Mouse (Mus musculus) forebrain, embryonic 14.5 days (tissue): Measurements from ENCODE around the gene Glis1. TPM values are rescaled to one million over a fixed set of nuclear protein-coding genes. Genes with fewer than 3 reads are reported as not detected.
"Not testable (repeated sequence)": the region's sequence is repeated elsewhere in the genome, so short reads cannot be mapped to it uniquely, and the experiment has no call there.

Experiments used
- ATAC-seq: fragments of 200-750 bp; cut with Nextera tagmentation; 2 replicates; pipeline ENCODE4 v1.8.0; 2017; ENCODE audit warnings: mild to moderate bottlenecking, moderate library complexity
- DNase-seq: peaks from one replicate; pipeline ENCODE4 v3.0.0-alpha.2; 2015; ENCODE audit warnings: low spot score
- H3K27ac ChIP-seq: fragments of 300-500 bp; sonication (generic); 2 replicates; pipeline ENCODE4 v1.5.1; 2014; ENCODE audit warnings: low read depth, mild to moderate bottlenecking, control low read depth, low read length, moderate library complexity
- H3K27me3 ChIP-seq: fragments of 300-500 bp; sonication (generic); replicated peaks from 2 replicates; pipeline ENCODE4 v1.6.1; 2014; ENCODE audit warnings: low read length, control low read depth, mixed read lengths; ENCODE audit not compliant: control insufficient read depth, insufficient read depth
- H3K36me3 ChIP-seq: fragments of 300-500 bp; sonication (generic); 2 replicates; pipeline ENCODE4 v1.6.1; 2014; ENCODE audit warnings: low read length, control low read depth; ENCODE audit not compliant: control insufficient read depth, insufficient read depth
- H3K4me1 ChIP-seq: fragments of 300-500 bp; sonication (generic); 2 replicates; pipeline ENCODE4 v1.6.1; 2014; ENCODE audit warnings: antibody characterized with exemption, low read length, control low read depth; ENCODE audit not compliant: control insufficient read depth, insufficient read depth
- H3K4me2 ChIP-seq: fragments of 300-500 bp; sonication (generic); 2 replicates; pipeline ENCODE4 v1.6.1; 2014; ENCODE audit warnings: mild to moderate bottlenecking, control low read depth, low read length
- H3K4me3 ChIP-seq: fragments of 300-500 bp; sonication (generic); 2 replicates; pipeline ENCODE4 v1.5.1; 2014; ENCODE audit warnings: low read depth, low read length, control low read depth
- H3K9ac ChIP-seq: fragments of 300-500 bp; sonication (generic); 2 replicates; pipeline ENCODE4 v1.6.1; 2014; ENCODE audit warnings: mild to moderate bottlenecking, low read length, control low read depth, moderate library complexity
- H3K9me3 ChIP-seq: fragments of 300-500 bp; sonication (generic); replicated peaks from 2 replicates; pipeline ENCODE4 v1.6.1; 2016; ENCODE audit warnings: low read length, control low read depth, mixed read lengths; ENCODE audit not compliant: control insufficient read depth
- WGBS: fragments of 180-500 bp; shearing (Covaris S2); extraction: QIAGEN DNeasy Blood & Tissue Kit; methylation state at CpG from one replicate; pipeline ENCODE4 v1.1.7; 2014; 5-methylcytosine and 5-hydroxymethylcytosine counted together
- polyA plus RNA-seq: library from polyadenylated mRNA; unstranded; fragments of >200 nt; fragmentation: Nextera tagmentation; extraction: Ambion mirVana; gene quantifications from 2 replicates; pipeline ENCODE4 v1.2.1, GENCODE M21; 2014

Gene Glis1
- polyA plus RNA-seq, 1 experiment from 2014 or later: 0.27 TPM

GRCm38 (mm10) chr4:107589046-107589445 lies 154.7 kb downstream of the Glis1 start:
- Histone ChIP-seq H3K9ac (no peak overlapping the region), H3K4me1 (no peaks in the 10 kb centered on the region), H3K4me3 (no peak overlapping the region), H3K9me3 (no peaks in the 10 kb centered on the region), H3K27ac (no peak overlapping the region), H3K36me3 (no peaks in the 10 kb centered on the region), H3K27me3 (no peaks in the 10 kb centered on the region), H3K4me2 (no peak overlapping the region)
- WGBS: 85% methylated on average over 8 of the region's 8 CpGs
- ATAC-seq (no peak), DNase-seq (no peak)

- H3K9me3 ChIP-seq: no peaks in the 10 kb centered on the region
- no peaks in the 10 kb centered on the region for H3K36me3 ChIP-seq
- no peak overlapping the region for H3K4me3 ChIP-seq
- peak; percentile 49 for DNase-seq
- H3K27me3 ChIP-seq: no peaks in the 10 kb centered on the region
- ATAC-seq: no peak
- H3K27ac ChIP-seq: peak overlapping the region; percentile 14; the same call in 1 of the 2 replicates
- H3K9ac ChIP-seq: peak overlapping the region; percentile 13; the same call in 1 of the 2 replicates
- WGBS: 43% methylated on average over 14 of the region's 14 CpGs
- H3K4me1 ChIP-seq: no peaks in the 10 kb centered on the region
- no peak overlapping the region for H3K4me2 ChIP-seq
Measured at GRCm38 (mm10) chr4:107590805-107591534, 156.6 kb downstream of the Glis1 start.

GRCm38 (mm10) chr4:107593426-107593825 lies 159.0 kb downstream of the Glis1 start:
- DNase-seq: no peak
- H3K4me1 ChIP-seq: peaks cover 7% of the 10 kb centered on the region
- no peak overlapping the region for H3K9ac ChIP-seq
- H3K36me3 ChIP-seq: no peaks in the 10 kb centered on the region
- no peak for ATAC-seq
- WGBS: 94% methylated on average over 4 of the region's 4 CpGs
- H3K27me3 ChIP-seq: no peaks in the 10 kb centered on the region
- H3K27ac ChIP-seq: no peak overlapping the region
- no peaks in the 10 kb centered on the region for H3K9me3 ChIP-seq
- no peak overlapping the region for H3K4me2 ChIP-seq
- no peak overlapping the region for H3K4me3 ChIP-seq

GRCm38 (mm10) chr4:107597226-107597897 lies 163.0 kb downstream of the Glis1 start:
- Histone ChIP-seq H3K4me1 (peaks cover 7% of the 10 kb centered on the region), H3K27me3 (no peaks in the 10 kb centered on the region), H3K36me3 (no peaks in the 10 kb centered on the region), H3K27ac (no peak overlapping the region), H3K4me3 (no peak overlapping the region), H3K9me3 (no peaks in the 10 kb centered on the region), H3K9ac (no peak overlapping the region), H3K4me2 (no peak overlapping the region)
- ATAC-seq (no peak), DNase-seq (no peak)
- 64% methylated on average over 9 of the region's 9 CpGs for WGBS

- DNase-seq: peak; percentile 31
- H3K27ac ChIP-seq: no peak overlapping the region
- H3K4me3 ChIP-seq: no peak overlapping the region
- H3K27me3 ChIP-seq: no peaks in the 10 kb centered on the region
- H3K9ac ChIP-seq: no peak overlapping the region
- WGBS: 15% methylated on average over 10 of the region's 10 CpGs
- H3K36me3 ChIP-seq: no peaks in the 10 kb centered on the region
- H3K9me3 ChIP-seq: no peaks in the 10 kb centered on the region
- peaks cover 7% of the 10 kb centered on the region for H3K4me1 ChIP-seq
- peak; percentile 54 for ATAC-seq
- no peak overlapping the region for H3K4me2 ChIP-seq
Measured at GRCm38 (mm10) chr4:107597898-107598580, 163.6 kb downstream of the Glis1 start.

GRCm38 (mm10) chr4:107598581-107598958 lies 164.2 kb downstream of the Glis1 start:
- H3K4me3 ChIP-seq, H3K9ac ChIP-seq, DNase-seq, H3K4me2 ChIP-seq, H3K36me3 ChIP-seq, H3K27ac ChIP-seq, H3K9me3 ChIP-seq, H3K4me1 ChIP-seq, ATAC-seq, H3K27me3 ChIP-seq: not testable (repeated sequence)
- WGBS: 93% methylated on average over 5 of the region's 5 CpGs

GRCm38 (mm10) chr4:107602284-107602683 lies 167.9 kb downstream of the Glis1 start:
- Histone ChIP-seq H3K4me3 (no peak overlapping the region), H3K9me3 (no peaks in the 10 kb centered on the region), H3K4me2 (no peak overlapping the region), H3K27me3 (no peaks in the 10 kb centered on the region), H3K27ac (no peak overlapping the region), H3K9ac (no peak overlapping the region), H3K4me1 (peaks cover 7% of the 10 kb centered on the region), H3K36me3 (no peaks in the 10 kb centered on the region)
- DNase-seq: no peak
- ATAC-seq: no peak
- 88% methylated on average over 7 of the region's 7 CpGs for WGBS

GRCm38 (mm10) chr4:107602787-107603186 lies 168.4 kb downstream of the Glis1 start:
- ATAC-seq: no peak
- Histone ChIP-seq H3K36me3 (no peaks in the 10 kb centered on the region), H3K4me2 (no peak overlapping the region), H3K4me1 (peaks cover 6% of the 10 kb centered on the region), H3K9ac (no peak overlapping the region), H3K27me3 (no peaks in the 10 kb centered on the region), H3K9me3 (no peaks in the 10 kb centered on the region), H3K4me3 (no peak overlapping the region), H3K27ac (no peak overlapping the region)
- DNase-seq: no peak
- WGBS: 84% methylated on average over 14 of the region's 14 CpGs

GRCm38 (mm10) chr4:107603208-107603607 lies 168.8 kb downstream of the Glis1 start:
- H3K27me3 ChIP-seq: no peaks in the 10 kb centered on the region
- H3K9ac ChIP-seq: no peak overlapping the region
- no peak overlapping the region for H3K27ac ChIP-seq
- peaks cover 1% of the 10 kb centered on the region for H3K4me1 ChIP-seq
- no peak for DNase-seq
- H3K9me3 ChIP-seq: no peaks in the 10 kb centered on the region
- no peak overlapping the region for H3K4me2 ChIP-seq
- no peak for ATAC-seq
- H3K36me3 ChIP-seq: no peaks in the 10 kb centered on the region
- 74% methylated on average over 7 of the region's 7 CpGs for WGBS
- no peak overlapping the region for H3K4me3 ChIP-seq
